Mouse (Mus musculus) liver, adult 2 months (tissue): Measurements from ENCODE around the gene Gcm1.

Experiments
- CTCF ChIP-seq: fragments of 200-500 bp; IDR thresholded peaks from 2 replicates; pipeline ENCODE4 v1.5.1; 2011; ENCODE audit warnings: low read depth, low read length, control low read depth
- POLR2A ChIP-seq: fragments of 200-500 bp; IDR thresholded peaks from 2 replicates; pipeline ENCODE4 v1.6.1; 2011; ENCODE audit warnings: low read length, control low read depth; ENCODE audit not compliant: insufficient read depth; ENCODE audit errors: extremely low read depth

DNA sequence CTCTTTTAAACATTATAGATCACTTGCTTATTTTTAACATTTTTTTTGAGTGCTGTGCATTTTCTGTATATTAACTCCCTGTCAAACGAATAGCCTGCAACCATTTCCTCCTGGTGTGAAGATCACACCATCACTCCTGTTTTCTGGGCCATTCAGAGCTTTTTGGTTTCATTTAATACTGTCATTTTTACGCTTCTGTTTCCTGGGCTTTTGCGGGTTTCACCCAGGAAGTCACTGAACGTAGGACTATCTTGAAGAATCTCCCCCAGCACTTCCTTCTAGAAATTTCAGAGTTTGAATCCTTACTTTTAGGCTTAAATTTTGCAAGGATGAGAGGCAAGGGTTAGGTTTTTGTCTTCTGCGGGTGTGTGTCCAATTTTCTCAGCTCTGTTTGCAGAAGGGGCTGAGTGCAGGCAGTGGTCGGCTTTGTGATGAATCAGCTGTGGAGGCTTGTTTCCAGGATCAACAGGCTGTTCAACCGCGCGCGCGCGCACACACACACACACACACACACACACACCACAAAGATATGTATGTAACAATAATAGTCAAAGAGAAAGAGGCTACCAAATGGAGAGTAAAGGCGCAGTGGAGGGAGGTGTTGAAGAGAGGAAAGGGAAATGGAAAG is 22.1 kb downstream of the Gcm1 start:
- TF ChIP-seq POLR2A (no peak), CTCF (no peak)
